Mouse (Mus musculus) heart, embryonic 12.5 days (tissue): ENCODE results near the gene Prkag1. TPM values are rescaled to one million over a fixed set of nuclear protein-coding genes. Genes with fewer than 3 reads are reported as not detected.

Source experiments
- ATAC-seq: fragments of 200-750 bp; cut with Nextera tagmentation; 2 replicates; pipeline ENCODE4 v1.8.0; 2017; ENCODE audit warnings: moderate TSS enrichment, moderate library complexity; ENCODE audit not compliant: insufficient number of reproducible peaks, low FRiP score
- H3K27ac ChIP-seq: fragments of 300-500 bp; sonication (generic); 2 replicates; pipeline ENCODE4 v1.5.1; 2016; ENCODE audit warnings: mild to moderate bottlenecking, moderate library complexity; ENCODE audit not compliant: poor library complexity, severe bottlenecking
- H3K27me3 ChIP-seq: fragments of 300-500 bp; sonication (generic); replicated peaks from 2 replicates; pipeline ENCODE4 v1.6.1; 2016; ENCODE audit warnings: mild to moderate bottlenecking, moderate library complexity
- H3K36me3 ChIP-seq: fragments of 300-500 bp; sonication (generic); 2 replicates; pipeline ENCODE4 v1.6.1; 2016; ENCODE audit warnings: mild to moderate bottlenecking, moderate library complexity
- H3K4me1 ChIP-seq: fragments of 300-500 bp; sonication (generic); replicated peaks from 2 replicates; pipeline ENCODE4 v1.6.1; 2016; ENCODE audit warnings: mild to moderate bottlenecking
- H3K4me2 ChIP-seq: fragments of 300-500 bp; sonication (generic); 2 replicates; pipeline ENCODE4 v1.6.1; 2016; ENCODE audit warnings: mild to moderate bottlenecking, moderate library complexity
- H3K4me3 ChIP-seq: fragments of 300-500 bp; sonication (generic); 2 replicates; pipeline ENCODE4 v1.5.1; 2016; ENCODE audit warnings: mild to moderate bottlenecking
- H3K9ac ChIP-seq: fragments of 300-500 bp; sonication (generic); 2 replicates; pipeline ENCODE4 v1.6.1; 2016; ENCODE audit warnings: mild to moderate bottlenecking, moderate library complexity
- H3K9me3 ChIP-seq: fragments of 300-500 bp; sonication (generic); replicated peaks from 2 replicates; pipeline ENCODE4 v1.6.1; 2016; ENCODE audit warnings: mild to moderate bottlenecking, moderate library complexity
- WGBS: fragments of 180-500 bp; shearing (Covaris S2); methylation state at CpG from one replicate; pipeline ENCODE4 v1.1.7; 2016; 5-methylcytosine and 5-hydroxymethylcytosine counted together
- polyA plus RNA-seq: library from polyadenylated mRNA; unstranded; fragments of >200 nt; fragmentation: Nextera tagmentation; extraction: Ambion mirVana; gene quantifications from 2 replicates; pipeline ENCODE4 v1.2.1, GENCODE M21; 2016

Prkag1 gene
- polyA plus RNA-seq, 1 experiment from 2014 or later, result 81.5 TPM

- peaks cover 100% of the 10 kb centered on the region for H3K36me3 ChIP-seq
- no peak overlapping the region for H3K4me2 ChIP-seq
- WGBS, result 91% methylated on average over 21 of the region's 21 CpGs
- H3K9me3 ChIP-seq, result no peaks in the 10 kb centered on the region
- H3K4me3 ChIP-seq, result no peak overlapping the region
- H3K27ac ChIP-seq, result no peak overlapping the region
- no peak for ATAC-seq
- no peaks in the 10 kb centered on the region for H3K4me1 ChIP-seq
- H3K27me3 ChIP-seq, result no peaks in the 10 kb centered on the region
- no peak overlapping the region for H3K9ac ChIP-seq
These were observed 20.0 kb upstream of the Prkag1 start for GRCm38 (mm10) chr15:98851229-98851818.

GRCm38 (mm10) chr15:98850668-98851067, 19.3 kb upstream of the Prkag1 start:
- H3K27ac ChIP-seq, result no peak overlapping the region
- H3K27me3 ChIP-seq, result no peaks in the 10 kb centered on the region
- H3K4me2 ChIP-seq, result no peak overlapping the region
- H3K4me3 ChIP-seq, result no peak overlapping the region
- H3K4me1 ChIP-seq, result no peaks in the 10 kb centered on the region
- H3K9ac ChIP-seq, result no peak overlapping the region
- 87% methylated on average over 14 of the region's 14 CpGs for WGBS
- peaks cover 100% of the 10 kb centered on the region for H3K36me3 ChIP-seq
- H3K9me3 ChIP-seq, result no peaks in the 10 kb centered on the region
- no peak for ATAC-seq

GRCm38 (mm10) chr15:98849956-98850600, 18.8 kb upstream of the Prkag1 start:
- 89% methylated on average over 16 of the region's 16 CpGs for WGBS
- ATAC-seq, result no peak; the same call in 1 of the 2 replicates
- Histone ChIP-seq H3K4me1 (no peaks in the 10 kb centered on the region), H3K4me3 (no peak overlapping the region), H3K9me3 (no peaks in the 10 kb centered on the region), H3K27ac (no peak overlapping the region), H3K4me2 (no peak overlapping the region), H3K27me3 (no peaks in the 10 kb centered on the region), H3K9ac (no peak overlapping the region), H3K36me3 (peaks cover 100% of the 10 kb centered on the region)

- 93% methylated on average over 11 of the region's 11 CpGs for WGBS
- H3K4me3 ChIP-seq, result no peak overlapping the region
- H3K27me3 ChIP-seq, result no peaks in the 10 kb centered on the region
- 0 out of 2 replicates have a peak overlapping the region, but pooled peaks have one; percentile 14 for H3K9ac ChIP-seq
- no peak overlapping the region for H3K4me2 ChIP-seq
- no peak overlapping the region for H3K27ac ChIP-seq
- H3K4me1 ChIP-seq, result no peaks in the 10 kb centered on the region
- ATAC-seq, result no peak
- no peaks in the 10 kb centered on the region for H3K9me3 ChIP-seq
- peaks cover 100% of the 10 kb centered on the region for H3K36me3 ChIP-seq
These were observed 17.8 kb upstream of the Prkag1 start for GRCm38 (mm10) chr15:98849165-98849564.

- Histone ChIP-seq H3K36me3 (peaks cover 100% of the 10 kb centered on the region), H3K27me3 (no peaks in the 10 kb centered on the region), H3K9ac (no peak overlapping the region), H3K9me3 (no peaks in the 10 kb centered on the region), H3K4me2 (no peak overlapping the region), H3K4me3 (no peak overlapping the region), H3K27ac (no peak overlapping the region), H3K4me1 (no peaks in the 10 kb centered on the region)
- no peak for ATAC-seq
- 86% methylated on average over 8 of the region's 8 CpGs for WGBS
These were observed 14.8 kb upstream of the Prkag1 start for GRCm38 (mm10) chr15:98846140-98846539.

- Histone ChIP-seq H3K4me1 (no peaks in the 10 kb centered on the region), H3K27ac (no peak overlapping the region), H3K4me2 (no peak overlapping the region), H3K4me3 (no peak overlapping the region), H3K9me3 (no peaks in the 10 kb centered on the region), H3K9ac (no peak overlapping the region), H3K27me3 (no peaks in the 10 kb centered on the region), H3K36me3 (peaks cover 100% of the 10 kb centered on the region)
- no peak for ATAC-seq
- 86% methylated on average over 2 of the region's 2 CpGs for WGBS
These were observed 13.8 kb upstream of the Prkag1 start for GRCm38 (mm10) chr15:98845149-98845548.

- Histone ChIP-seq H3K36me3 (peaks cover 100% of the 10 kb centered on the region), H3K9me3 (no peaks in the 10 kb centered on the region), H3K27ac (no peak overlapping the region), H3K9ac (no peak overlapping the region), H3K4me3 (no peak overlapping the region), H3K4me2 (no peak overlapping the region), H3K4me1 (no peaks in the 10 kb centered on the region), H3K27me3 (no peaks in the 10 kb centered on the region)
- 89% methylated on average over 11 of the region's 11 CpGs for WGBS
- ATAC-seq, result no peak
These were observed 12.4 kb upstream of the Prkag1 start for GRCm38 (mm10) chr15:98843595-98844223.

GRCm38 (mm10) chr15:98839671-98840585, 8.6 kb upstream of the Prkag1 start:
- H3K36me3 ChIP-seq, result peaks cover 100% of the 10 kb centered on the region
- no peak overlapping the region for H3K4me3 ChIP-seq
- H3K4me2 ChIP-seq, result no peak overlapping the region
- no peak for ATAC-seq
- H3K9me3 ChIP-seq, result no peaks in the 10 kb centered on the region
- no peaks in the 10 kb centered on the region for H3K27me3 ChIP-seq
- no peak overlapping the region for H3K9ac ChIP-seq
- no peak overlapping the region for H3K27ac ChIP-seq
- H3K4me1 ChIP-seq, result peaks cover 13% of the 10 kb centered on the region
- WGBS, result 95% methylated on average over 30 of the region's 30 CpGs

GRCm38 (mm10) chr15:98839161-98839560, 7.8 kb upstream of the Prkag1 start:
- Histone ChIP-seq H3K4me2 (no peak overlapping the region), H3K27me3 (no peaks in the 10 kb centered on the region), H3K27ac (no peak overlapping the region), H3K9me3 (no peaks in the 10 kb centered on the region), H3K4me1 (peaks cover 13% of the 10 kb centered on the region), H3K9ac (no peak overlapping the region), H3K4me3 (no peak overlapping the region), H3K36me3 (peaks cover 100% of the 10 kb centered on the region)
- ATAC-seq, result no peak
- WGBS, result 96% methylated on average over 14 of the region's 14 CpGs

- Histone ChIP-seq H3K9me3 (no peaks in the 10 kb centered on the region), H3K9ac (no peak overlapping the region), H3K4me3 (no peak overlapping the region), H3K36me3 (peaks cover 97% of the 10 kb centered on the region), H3K4me2 (no peak overlapping the region), H3K27me3 (no peaks in the 10 kb centered on the region), H3K4me1 (peaks cover 20% of the 10 kb centered on the region), H3K27ac (no peak overlapping the region)
- ATAC-seq, result no peak
- 69% methylated on average over 4 of the region's 4 CpGs for WGBS
These were observed 6.4 kb upstream of the Prkag1 start for GRCm38 (mm10) chr15:98837743-98838103.
